Mouse (Mus musculus): ENCODE data around the gene Gmds.

The Gmds gene

DNA sequence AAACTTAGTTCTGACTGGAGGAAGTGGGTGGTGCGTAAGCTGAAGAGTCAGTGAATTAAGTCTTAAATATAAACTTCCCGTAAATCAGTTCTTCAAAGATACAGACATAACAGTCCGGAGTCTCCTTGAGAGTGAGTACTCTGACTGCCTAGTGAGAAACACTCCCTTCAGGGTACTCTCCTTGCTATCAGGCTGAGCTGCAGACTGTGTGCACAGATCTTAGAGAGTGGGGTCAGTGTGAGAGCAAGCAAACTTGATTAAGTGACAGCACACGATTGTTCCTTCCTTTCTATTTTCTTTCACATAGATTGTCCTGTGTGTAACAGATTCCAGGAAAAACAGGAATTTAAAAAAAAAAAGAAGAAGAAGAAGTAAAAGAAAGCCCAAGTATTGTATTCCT, 382.4 kb downstream of the Gmds start:
- DNase-seq (ENCODE audit: low spot score), result no peak

DNA sequence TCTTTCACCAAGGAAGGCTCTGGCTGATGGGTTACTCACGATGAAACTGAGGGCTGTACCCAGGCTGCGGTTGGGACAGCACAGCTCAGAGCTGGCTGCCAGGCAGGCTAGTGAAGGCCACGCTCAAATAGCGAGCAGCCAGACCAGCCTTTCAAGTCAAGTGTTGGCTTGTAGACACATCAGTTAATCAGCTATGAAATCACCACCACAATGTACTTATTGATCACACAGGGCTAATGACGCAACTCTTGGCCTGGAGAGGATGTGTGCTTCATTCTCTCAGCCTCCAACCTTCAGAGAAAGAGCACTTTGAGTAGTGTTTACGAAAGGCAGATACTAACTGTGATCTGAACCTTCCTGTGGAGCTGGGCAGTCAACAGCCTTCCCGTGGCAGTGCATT, 383.4 kb downstream of the Gmds start:
- no peak for DNase-seq (ENCODE audit: low spot score)

DNA sequence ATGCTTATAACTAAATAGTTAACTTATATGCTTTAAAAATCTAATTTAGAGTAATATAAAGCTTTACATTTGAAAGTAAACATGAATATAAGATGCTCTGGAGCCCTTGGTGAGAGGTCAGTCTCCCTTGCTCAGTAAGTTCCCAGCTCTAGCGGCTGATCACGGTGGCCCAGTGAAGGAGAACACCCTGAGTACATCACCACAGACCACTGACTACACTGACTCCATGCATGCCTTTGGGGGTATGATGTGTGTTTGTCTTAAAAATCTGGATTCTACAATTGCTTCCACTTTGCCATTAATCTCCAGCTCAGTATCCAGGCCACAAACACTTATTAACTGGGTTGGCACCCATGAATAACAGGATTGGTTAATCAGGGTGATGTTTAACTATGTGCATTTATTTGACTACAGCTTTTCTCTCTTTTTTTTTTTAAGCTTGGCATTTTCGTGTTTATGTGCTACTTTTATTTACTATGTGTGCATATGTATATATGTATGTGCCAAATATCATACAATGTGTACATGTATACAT, 393.8 kb downstream of the Gmds start:
- no peak for DNase-seq (ENCODE audit: low spot score)

DNA sequence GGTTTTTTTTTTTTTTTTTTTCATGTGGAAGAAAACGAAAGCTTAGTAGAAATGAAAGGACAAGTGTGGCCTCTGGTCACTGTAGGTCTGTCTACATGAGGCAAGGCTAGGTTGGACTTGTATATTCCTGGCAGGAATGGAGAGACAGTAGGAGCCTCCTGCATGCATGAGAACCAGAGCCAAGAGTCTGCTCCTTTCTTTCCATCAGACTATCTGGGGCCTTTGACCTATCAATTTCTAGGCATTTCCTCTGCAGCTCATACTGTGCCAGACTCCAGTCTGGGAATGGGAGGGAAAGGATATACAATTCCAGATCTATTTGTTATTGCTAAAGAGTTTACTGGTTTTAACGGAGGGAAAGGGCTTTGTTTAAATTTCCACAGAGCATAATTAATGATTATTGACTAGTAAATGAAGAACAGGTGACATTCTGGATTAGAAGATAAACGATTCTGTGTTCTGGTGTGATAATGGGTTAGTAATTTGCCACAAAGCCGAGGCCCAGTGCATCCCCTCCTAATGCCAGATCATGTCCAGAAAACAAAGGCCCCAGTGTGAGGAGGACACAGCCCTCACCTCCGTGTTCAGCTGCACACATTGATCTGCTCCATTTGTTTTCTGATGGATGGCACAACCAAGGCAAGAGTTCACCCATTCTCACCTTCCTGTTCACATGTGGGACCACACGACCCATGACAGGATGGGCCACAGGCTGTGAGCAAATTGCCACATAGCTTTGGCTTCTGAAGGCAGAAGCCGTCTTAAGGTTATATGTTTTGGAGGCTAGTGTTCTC, 394.9 kb downstream of the Gmds start:
- no peak for DNase-seq (ENCODE audit: low spot score)

DNA sequence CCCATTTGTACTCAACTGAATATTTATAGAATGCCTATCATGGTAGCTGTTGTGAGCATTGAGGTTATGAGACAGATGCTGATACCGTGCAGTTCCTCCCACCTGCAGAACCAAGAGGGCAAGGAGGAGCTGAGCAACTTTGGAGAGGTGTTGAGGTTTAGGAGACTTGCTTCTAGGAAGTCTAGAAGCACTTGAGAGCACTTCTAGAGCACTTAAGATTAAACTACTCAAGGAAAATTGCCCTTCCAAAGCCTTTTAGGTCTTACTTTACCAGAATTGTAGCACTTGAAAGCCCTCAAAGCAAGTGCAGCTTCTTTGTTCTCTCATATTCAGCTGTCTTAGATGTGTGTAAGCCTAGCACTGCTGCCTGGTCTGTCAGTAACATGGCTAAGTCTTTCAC, 409.2 kb downstream of the Gmds start:
- no peak for DNase-seq (ENCODE audit: low spot score)

DNA sequence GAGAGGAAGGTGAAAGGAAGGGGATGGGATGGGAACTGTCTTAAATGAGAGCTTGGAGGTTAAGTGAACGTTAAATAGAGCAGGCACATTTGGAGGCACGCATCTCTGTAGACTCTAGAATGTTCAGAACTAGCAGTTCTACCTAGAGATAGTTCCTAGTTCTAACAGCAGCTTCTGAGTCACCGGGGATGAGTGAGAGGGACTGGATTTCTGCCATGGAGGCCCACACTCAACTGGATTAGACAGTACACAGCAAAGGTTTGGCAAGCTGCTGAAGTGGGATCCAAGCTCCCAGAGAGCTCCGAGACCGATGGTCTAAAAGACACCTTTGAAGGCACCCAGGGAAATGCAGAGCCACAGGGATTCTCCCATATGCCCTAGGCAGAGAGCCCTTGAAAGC, 411.9 kb downstream of the Gmds start:
- DNase-seq (ENCODE audit: low spot score), result no peak

GRCm38 (mm10) chr13:31924506-31924905, 414.0 kb downstream of the Gmds start:
- no peak for DNase-seq (ENCODE audit: low spot score)

DNA sequence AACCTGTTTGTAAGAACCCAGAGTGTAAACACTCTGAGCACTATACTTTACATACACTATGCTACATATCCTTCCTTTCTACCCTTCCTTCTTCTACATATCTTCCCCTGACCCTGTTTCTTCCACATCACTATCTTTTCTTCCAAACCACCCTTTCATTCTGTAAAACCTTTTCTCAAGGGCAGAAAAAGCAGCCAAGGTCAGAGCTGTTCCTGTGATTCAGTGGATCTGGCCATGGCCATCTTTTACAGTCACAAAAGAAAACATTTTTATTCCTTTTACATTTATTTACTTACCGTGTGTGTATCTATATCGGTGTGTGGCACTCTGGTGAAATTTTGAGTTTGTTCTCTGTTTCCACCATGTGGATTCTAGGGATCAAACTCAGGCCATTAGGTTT, 418.8 kb downstream of the Gmds start:
- no peak for DNase-seq (ENCODE audit: low spot score)

DNA sequence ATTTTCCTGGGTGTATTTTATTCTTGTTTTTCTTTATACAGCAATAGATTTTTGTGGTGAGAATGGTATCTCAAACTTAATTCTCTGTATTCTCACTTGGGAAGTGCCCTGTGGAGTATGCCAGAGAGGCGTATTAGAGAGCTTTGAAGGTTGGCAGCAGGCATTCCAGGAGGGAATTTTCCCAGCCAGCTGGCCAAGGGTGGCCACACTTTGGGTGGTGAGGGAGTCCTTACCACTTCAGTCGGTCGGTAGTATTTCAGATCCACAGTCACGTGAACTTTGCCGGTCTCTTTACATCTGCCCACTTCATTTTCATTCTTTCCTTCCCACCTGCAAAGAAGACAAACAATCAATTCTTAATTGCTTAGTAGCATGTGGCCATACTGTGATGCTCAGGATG, 421.2 kb downstream of the Gmds start:
- DNase-seq (ENCODE audit: low spot score), result no peak

DNA sequence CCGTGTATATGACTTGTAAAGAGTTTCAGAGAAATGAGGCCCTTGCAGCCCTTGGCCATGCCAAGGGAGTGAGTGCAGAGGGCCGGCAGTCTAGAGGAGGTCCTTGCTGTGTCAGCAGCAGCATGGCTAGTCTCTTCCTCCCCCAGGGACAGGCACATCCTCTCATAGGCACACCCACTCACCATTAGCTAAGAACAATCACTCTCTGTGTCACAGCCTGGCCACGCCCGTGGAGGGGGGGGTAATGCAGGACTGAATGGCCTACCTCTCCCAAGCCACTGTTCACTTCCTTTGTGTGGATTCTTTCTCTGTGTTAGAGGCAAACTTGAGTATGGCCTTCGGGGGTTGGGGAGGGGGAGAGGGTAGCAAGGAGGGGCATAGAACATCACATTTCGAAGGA, 422.8 kb downstream of the Gmds start:
- DNase-seq (ENCODE audit: low spot score), result no peak

- DNase-seq (ENCODE audit: low spot score), result no peak
Observed at GRCm38 (mm10) chr13:31914901-31915587, 423.5 kb downstream of the Gmds start.

GRCm38 (mm10) chr13:31911956-31912355, 426.6 kb downstream of the Gmds start:
- DNase-seq (ENCODE audit: low spot score), result no peak

- no peak for DNase-seq (ENCODE audit: low spot score)
Observed at GRCm38 (mm10) chr13:31911362-31911761, 427.2 kb downstream of the Gmds start.

DNA sequence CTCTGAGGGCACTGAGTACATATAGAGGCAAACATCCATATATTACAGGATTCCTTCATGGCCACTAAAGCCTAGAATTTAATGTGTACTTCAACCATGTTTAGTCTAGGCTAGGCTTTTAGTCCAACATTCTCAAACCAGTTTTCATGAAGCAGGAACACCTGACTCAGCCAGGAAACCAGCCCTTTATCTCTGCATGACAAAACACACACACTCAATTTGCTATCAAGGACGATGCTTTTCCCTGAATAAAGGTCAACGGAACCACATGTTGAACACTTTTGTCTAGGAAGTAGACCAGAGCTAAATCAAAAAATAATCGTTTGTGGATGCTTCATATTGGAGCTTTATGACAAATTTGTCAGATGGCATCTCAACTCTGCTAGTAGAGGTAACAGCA, 429.5 kb downstream of the Gmds start:
- no peak for DNase-seq (ENCODE audit: low spot score)

GRCm38 (mm10) chr13:31906514-31906913, 432.0 kb downstream of the Gmds start:
- no peak for DNase-seq (ENCODE audit: low spot score)

DNA sequence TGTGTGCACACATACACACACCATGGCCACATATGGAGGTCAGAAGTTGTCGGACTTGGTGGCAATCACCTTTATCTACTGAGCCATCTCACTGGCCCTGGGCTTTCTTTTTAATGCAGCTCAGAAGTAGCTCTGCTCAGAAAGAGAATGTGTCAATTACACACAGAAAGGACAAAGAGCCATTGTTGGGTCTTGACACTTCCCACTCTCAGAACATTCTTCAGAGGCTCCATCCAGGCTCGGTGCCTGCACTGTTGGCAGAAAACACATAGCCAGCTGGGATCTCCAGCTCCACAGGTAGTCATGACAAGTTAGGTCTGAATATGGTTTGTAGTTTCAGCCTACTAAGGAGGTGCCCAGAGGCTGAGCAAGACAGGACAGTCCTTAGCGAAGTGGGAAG, 438.3 kb downstream of the Gmds start:
- no peak for DNase-seq (ENCODE audit: low spot score)

DNA sequence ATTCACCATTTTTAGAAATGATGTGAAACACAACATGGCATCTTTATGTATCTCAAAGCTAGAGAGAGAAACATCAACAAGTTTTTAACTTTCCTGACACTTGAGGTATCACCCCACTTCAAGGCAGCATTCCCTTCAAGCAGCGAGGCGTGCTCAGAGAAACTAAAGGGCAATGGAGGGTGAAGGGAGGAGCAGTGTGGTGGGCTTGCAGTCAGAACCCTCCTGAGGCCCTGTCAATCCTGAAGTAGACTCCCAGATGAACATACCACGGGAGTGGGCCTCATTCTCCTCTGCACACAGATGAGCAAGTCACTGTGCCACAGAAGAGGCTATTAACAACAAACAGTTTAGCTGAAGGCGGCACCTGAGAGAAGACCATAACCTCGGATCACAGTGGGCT, 439.1 kb downstream of the Gmds start:
- DNase-seq (ENCODE audit: low spot score), result no peak

DNA sequence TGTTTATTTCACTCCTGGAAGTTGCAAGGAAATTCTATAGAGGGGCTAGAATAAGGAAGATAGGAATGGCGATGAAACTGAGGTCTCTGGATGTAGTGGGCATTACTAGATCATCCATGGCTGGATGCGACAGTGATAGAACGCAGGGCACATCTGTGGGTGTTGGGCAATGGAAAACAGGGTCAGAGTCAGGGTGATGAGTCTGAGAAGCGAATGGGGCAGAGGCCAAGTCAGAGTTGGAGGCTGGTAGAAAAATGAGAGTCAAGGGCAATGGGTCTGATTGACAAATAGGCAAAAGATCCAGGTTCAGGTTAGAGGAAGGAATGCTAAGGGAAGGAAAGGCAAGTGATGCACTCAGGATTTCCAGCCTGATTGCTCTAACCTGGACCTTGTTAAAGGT, 441.0 kb downstream of the Gmds start:
- no peak for DNase-seq (ENCODE audit: low spot score)

DNA sequence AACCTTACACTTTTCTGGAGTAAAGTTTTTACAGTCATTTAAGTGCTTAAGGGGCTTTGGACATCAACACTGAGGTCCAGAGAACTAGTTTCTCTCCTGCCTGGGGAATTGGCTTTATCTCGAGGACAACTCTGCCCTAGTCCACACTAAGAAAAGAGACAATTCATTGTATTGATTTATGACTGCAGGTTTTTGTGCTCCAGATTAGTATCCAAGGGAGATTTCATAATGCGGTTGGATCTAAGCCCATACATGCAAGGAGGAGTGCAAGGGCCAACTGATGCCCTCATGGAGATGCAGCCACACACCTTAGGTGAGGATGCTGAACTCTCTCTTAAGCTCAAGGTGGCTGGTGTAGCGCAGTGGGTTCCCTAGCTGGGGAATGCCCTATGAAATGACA, 444.0 kb downstream of the Gmds start:
- no peak for DNase-seq (ENCODE audit: low spot score)

- no peak for DNase-seq (ENCODE audit: low spot score)
Observed at GRCm38 (mm10) chr13:31892913-31893514, 445.5 kb downstream of the Gmds start.

- DNase-seq (ENCODE audit: low spot score), result no peak
Observed at GRCm38 (mm10) chr13:31888500-31888899, 450.0 kb downstream of the Gmds start.

DNA sequence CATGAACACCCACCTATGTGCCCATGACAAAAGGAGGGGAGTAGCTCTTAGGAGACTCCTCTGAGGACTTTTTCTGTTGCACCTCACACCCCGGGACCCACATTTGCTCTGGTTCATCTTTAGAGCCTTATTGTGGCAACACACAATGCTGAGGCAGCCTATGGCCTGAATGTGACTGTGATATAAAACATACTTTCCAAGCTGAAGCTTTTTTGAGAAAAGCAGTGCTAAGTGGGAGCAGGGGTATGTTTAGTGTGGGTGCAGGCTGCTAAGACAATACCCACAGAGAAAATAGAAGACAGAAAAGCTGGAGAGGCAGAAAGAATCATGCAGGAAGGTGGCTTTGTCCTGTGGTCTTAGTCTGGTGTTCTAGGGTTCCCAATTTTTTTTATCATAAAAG, 452.8 kb downstream of the Gmds start:
- no peak for DNase-seq (ENCODE audit: low spot score)

DNA sequence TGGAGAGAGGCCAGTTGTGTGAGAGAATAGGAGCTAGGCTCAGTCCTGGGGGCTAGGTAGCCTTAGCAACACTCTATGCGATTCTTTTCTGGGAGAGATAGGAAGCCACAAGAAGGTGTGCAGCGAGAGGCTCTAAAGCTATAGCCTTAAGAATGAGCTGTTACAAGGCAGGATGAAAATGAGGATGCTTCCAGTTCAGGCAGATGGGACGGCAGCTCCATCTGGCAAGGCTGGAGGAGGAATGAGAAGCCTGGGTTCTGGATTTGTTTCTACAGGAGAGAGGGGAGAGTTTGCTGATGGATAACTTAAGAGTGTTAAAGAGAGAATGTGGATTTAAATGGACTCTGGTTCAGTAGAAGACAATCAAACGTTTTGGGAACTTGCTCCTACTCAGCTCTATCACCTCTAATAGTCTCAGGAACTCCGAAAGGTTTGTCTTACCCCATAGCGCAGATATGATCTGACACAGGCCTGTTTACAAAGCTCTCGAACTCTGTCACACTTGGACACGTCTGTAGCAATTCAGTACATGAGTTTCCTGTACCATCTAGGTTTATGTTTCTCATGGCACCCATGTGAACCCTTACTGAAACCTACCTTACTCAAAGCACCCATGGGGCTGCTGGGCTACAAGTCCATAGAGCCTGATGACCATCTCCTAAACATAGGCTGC, 459.6 kb downstream of the Gmds start:
- DNase-seq (ENCODE audit: low spot score), result no peak
